Mouse (Mus musculus) hindbrain, embryonic 15.5 days (tissue): ENCODE measurements around the gene Dhrs7b. TPM values are rescaled to one million over a fixed set of nuclear protein-coding genes. Genes with fewer than 3 reads are reported as not detected.
"Not testable (repeated sequence)": the region's sequence is repeated elsewhere in the genome, so short reads cannot be mapped to it uniquely, and the experiment has no call there.

Experiments
- ATAC-seq: fragments of 200-750 bp; cut with Nextera tagmentation; 2 replicates; pipeline ENCODE4 v1.8.0; 2017; ENCODE audit warnings: low read depth, moderate number of reproducible peaks, moderate TSS enrichment; ENCODE audit not compliant: low FRiP score
- H3K27ac ChIP-seq: fragments of 300-500 bp; sonication (generic); replicated peaks from 2 replicates; pipeline ENCODE4 v1.5.1; 2015; ENCODE audit warnings: mild to moderate bottlenecking, inconsistent platforms
- H3K27me3 ChIP-seq: fragments of 300-500 bp; sonication (generic); 2 replicates; pipeline ENCODE4 v1.6.1; 2015; ENCODE audit warnings: control low read depth, inconsistent platforms
- H3K36me3 ChIP-seq: fragments of 300-500 bp; sonication (generic); 2 replicates; pipeline ENCODE4 v1.6.1; 2015; ENCODE audit warnings: control low read depth, inconsistent platforms
- H3K4me1 ChIP-seq: fragments of 300-500 bp; sonication (generic); replicated peaks from 2 replicates; pipeline ENCODE4 v1.6.1; 2015; ENCODE audit warnings: control low read depth, inconsistent platforms
- H3K4me2 ChIP-seq: fragments of 300-500 bp; sonication (generic); 2 replicates; pipeline ENCODE4 v1.6.1; 2015; ENCODE audit warnings: moderate library complexity, mild to moderate bottlenecking, inconsistent platforms
- H3K4me3 ChIP-seq: fragments of 300-500 bp; sonication (generic); 2 replicates; pipeline ENCODE4 v1.5.1; 2015; ENCODE audit warnings: mild to moderate bottlenecking, inconsistent platforms
- H3K9ac ChIP-seq: fragments of 300-500 bp; sonication (generic); 2 replicates; pipeline ENCODE4 v1.6.1; 2015; ENCODE audit warnings: inconsistent platforms
- H3K9me3 ChIP-seq: fragments of 300-500 bp; sonication (generic); 2 replicates; pipeline ENCODE4 v1.6.1; 2016; ENCODE audit warnings: control low read depth, inconsistent platforms
- WGBS: fragments of 180-500 bp; shearing (Covaris S2); methylation state at CpG from one replicate; pipeline ENCODE4 v1.1.7; 2015; 5-methylcytosine and 5-hydroxymethylcytosine counted together
- polyA plus RNA-seq: library from polyadenylated mRNA; unstranded; fragments of >200 nt; fragmentation: Nextera tagmentation; extraction: Ambion mirVana; gene quantifications from 2 replicates; pipeline ENCODE4 v1.2.1, GENCODE M21; 2015

Dhrs7b gene
- polyA plus RNA-seq, 1 experiment from 2014 or later = 35.0 TPM

DNA sequence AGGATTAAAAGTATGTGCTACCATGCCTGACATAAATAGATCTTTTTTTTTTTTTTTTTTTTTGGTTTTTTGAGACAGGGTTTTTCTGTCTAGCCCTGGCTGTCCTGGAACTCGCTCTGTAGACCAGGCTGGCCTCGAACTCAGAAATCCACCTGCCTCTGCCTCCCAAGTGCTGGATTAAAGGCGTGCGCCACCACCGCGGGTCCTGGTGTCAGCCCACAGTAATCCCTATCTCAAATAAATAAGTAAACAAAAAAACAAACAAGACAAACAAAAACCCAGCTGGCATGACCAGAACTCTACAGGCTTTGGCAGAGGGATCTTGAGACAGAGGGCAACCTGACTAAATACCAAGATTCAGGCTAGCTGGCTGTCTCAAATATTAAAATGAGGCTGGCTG, 18.8 kb upstream of the Dhrs7b start, which contains the start of gene Shmt1:
Gene Shmt1, minus strand, starts transcription at position 101 of the 400 bp plus-strand sequence.
- not testable (repeated sequence) for H3K27me3 ChIP-seq, H3K36me3 ChIP-seq, H3K27ac ChIP-seq, ATAC-seq, H3K9me3 ChIP-seq
- peak within 1 kb of the TSS; percentile 93 for H3K4me2 ChIP-seq
- WGBS = 24% methylated on average over 6 of the region's 6 CpGs
- H3K4me3 ChIP-seq = peak within 1 kb of the TSS; percentile 50
- H3K9ac ChIP-seq = 0 out of 2 replicates have a peak within 1 kb of the TSS, but pooled peaks have one; percentile 7
- H3K4me1 ChIP-seq = peaks cover 14% of the 10 kb centered on the region

GRCm38 (mm10) chr11:60816398-60816797, 14.0 kb upstream of the Dhrs7b start:
- H3K4me1 ChIP-seq = no peaks in the 10 kb centered on the region
- H3K4me2 ChIP-seq = no peak overlapping the region
- no peaks in the 10 kb centered on the region for H3K27me3 ChIP-seq
- no peaks in the 10 kb centered on the region for H3K9me3 ChIP-seq
- WGBS = 73% methylated on average over 5 of the region's 5 CpGs
- no peak overlapping the region for H3K9ac ChIP-seq
- H3K36me3 ChIP-seq = no peaks in the 10 kb centered on the region
- ATAC-seq = no peak
- H3K27ac ChIP-seq = no peak overlapping the region
- H3K4me3 ChIP-seq = no peak overlapping the region

GRCm38 (mm10) chr11:60823771-60824170, 6.7 kb upstream of the Dhrs7b start:
- Histone ChIP-seq H3K9me3 (no peaks in the 10 kb centered on the region), H3K4me2 (no peak overlapping the region), H3K4me3 (no peak overlapping the region), H3K27ac (no peak overlapping the region), H3K27me3 (0 out of 2 replicates have a peak, but pooled peaks cover 2% of the 10 kb centered on the region), H3K36me3 (no peaks in the 10 kb centered on the region), H3K9ac (no peak overlapping the region), H3K4me1 (no peaks in the 10 kb centered on the region)
- WGBS = 80% methylated on average over 2 of the region's 2 CpGs
- ATAC-seq = no peak

DNA sequence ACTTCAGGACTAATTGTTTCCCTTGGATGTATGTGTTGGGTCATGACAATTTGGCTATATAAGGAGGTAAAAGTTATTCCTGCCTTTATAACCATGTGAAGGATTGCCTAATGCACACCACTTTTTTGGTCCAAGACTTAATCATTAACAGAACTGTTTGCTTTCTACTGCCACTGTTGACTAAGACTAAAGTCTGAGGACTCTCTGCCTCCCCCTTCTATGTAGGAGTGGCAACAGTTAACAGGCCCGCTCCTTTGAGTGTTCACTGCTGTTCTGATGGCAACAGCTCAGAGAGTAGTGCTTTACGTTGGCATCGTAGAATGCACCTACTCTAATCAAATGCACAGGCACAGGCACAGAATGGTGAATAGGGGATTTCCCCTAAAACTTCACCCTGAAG, 5.2 kb upstream of the Dhrs7b start:
- no peak for ATAC-seq
- WGBS = 74% methylated on average over 3 of the region's 3 CpGs
- no peak overlapping the region for H3K27ac ChIP-seq
- H3K4me3 ChIP-seq = no peak overlapping the region
- no peak overlapping the region for H3K4me2 ChIP-seq
- H3K9ac ChIP-seq = no peak overlapping the region
- no peaks in the 10 kb centered on the region for H3K9me3 ChIP-seq
- no peaks in the 10 kb centered on the region for H3K4me1 ChIP-seq
- H3K27me3 ChIP-seq = 0 out of 2 replicates have a peak, but pooled peaks cover 2% of the 10 kb centered on the region
- no peaks in the 10 kb centered on the region for H3K36me3 ChIP-seq

GRCm38 (mm10) chr11:60826700-60827099, 3.7 kb upstream of the Dhrs7b start:
- no peaks in the 10 kb centered on the region for H3K9me3 ChIP-seq
- 0 out of 2 replicates have a peak, but pooled peaks cover 2% of the 10 kb centered on the region for H3K27me3 ChIP-seq
- H3K4me3 ChIP-seq = no peak overlapping the region
- H3K36me3 ChIP-seq = no peaks in the 10 kb centered on the region
- peaks cover 8% of the 10 kb centered on the region for H3K4me1 ChIP-seq
- no peak overlapping the region for H3K27ac ChIP-seq
- no peak overlapping the region for H3K4me2 ChIP-seq
- no peak overlapping the region for H3K9ac ChIP-seq
- 71% methylated on average over 1 of the region's 1 CpGs for WGBS
- ATAC-seq = no peak

DNA sequence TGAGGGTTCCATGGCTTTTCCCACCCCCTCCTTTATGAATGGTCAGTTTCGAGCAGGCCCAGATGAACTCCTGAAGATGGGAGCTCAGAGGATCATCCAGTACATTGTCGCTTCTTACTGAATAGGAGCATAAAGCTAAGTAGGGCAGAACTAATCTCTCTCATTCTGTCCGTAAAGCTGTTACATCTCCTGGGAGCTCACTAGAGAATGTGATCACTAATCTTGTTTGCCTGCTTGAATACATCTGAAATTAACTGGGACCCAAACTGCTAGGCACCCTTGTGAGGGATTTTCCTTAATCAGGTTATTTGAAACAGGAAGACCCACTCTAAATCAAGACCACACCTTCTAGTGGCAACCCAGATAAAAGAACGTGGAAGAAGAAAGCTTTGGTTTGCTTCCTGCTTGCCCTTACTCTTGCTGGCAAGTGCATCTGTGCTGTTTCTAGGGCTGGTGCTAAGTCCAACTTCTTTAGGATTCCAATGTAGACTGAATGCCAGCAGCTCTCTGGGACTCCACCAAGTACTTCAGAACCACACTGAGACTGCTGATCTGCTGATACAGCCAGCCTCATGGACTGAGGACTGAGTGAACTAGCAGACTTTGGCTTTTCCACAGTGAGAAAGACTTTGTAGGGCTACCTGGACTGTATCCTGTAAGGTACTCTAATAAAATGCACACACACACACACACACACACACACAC, 3.0 kb upstream of the Dhrs7b start:
- Histone ChIP-seq H3K9ac (no peak overlapping the region), H3K4me3 (no peak overlapping the region), H3K4me1 (peaks cover 10% of the 10 kb centered on the region), H3K9me3 (no peaks in the 10 kb centered on the region), H3K4me2 (no peak overlapping the region), H3K27me3 (0 out of 2 replicates have a peak, but pooled peaks cover 2% of the 10 kb centered on the region), H3K36me3 (no peaks in the 10 kb centered on the region), H3K27ac (no peak overlapping the region)
- no peak for ATAC-seq
- 50% methylated on average over 4 of the region's 4 CpGs for WGBS

- 0 out of 2 replicates have a peak, but pooled peaks cover 2% of the 10 kb centered on the region for H3K27me3 ChIP-seq
- no peak overlapping the region for H3K4me2 ChIP-seq
- peaks cover 10% of the 10 kb centered on the region for H3K4me1 ChIP-seq
- 32% methylated on average over 2 of the region's 2 CpGs for WGBS
- H3K9me3 ChIP-seq = no peaks in the 10 kb centered on the region
- ATAC-seq = no peak
- H3K9ac ChIP-seq = no peak overlapping the region
- no peaks in the 10 kb centered on the region for H3K36me3 ChIP-seq
- H3K4me3 ChIP-seq = no peak overlapping the region
- H3K27ac ChIP-seq = no peak overlapping the region
Observed at GRCm38 (mm10) chr11:60828903-60829302, 1.5 kb upstream of the Dhrs7b start.

DNA sequence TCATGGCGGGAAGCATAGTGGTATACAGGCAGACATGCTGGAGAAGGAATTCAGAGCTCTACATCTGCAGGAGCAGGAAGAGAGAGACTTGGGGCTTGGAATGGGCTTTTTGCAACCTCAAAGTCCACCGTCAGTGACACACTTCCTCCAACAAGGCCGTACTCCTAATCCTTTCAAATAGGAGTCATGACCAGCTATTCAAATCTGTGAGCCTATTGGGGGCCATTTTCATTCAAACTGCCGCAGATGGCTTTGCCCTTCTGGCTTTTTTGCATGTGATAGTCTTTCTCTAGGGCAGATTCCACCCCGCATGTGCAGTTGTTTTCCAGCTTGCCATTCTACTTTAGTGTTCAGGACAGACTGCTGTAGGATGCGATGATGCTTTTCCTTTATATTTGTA, 6.5 kb downstream of the Dhrs7b start:
- 96% methylated on average over 6 of the region's 6 CpGs for WGBS
- no peak for ATAC-seq
- Histone ChIP-seq H3K9me3 (no peaks in the 10 kb centered on the region), H3K27me3 (no peaks in the 10 kb centered on the region), H3K4me3 (no peak overlapping the region), H3K27ac (no peak overlapping the region), H3K4me2 (no peak overlapping the region), H3K9ac (no peak overlapping the region), H3K36me3 (no peaks in the 10 kb centered on the region), H3K4me1 (0 out of 2 replicates have a peak, but pooled peaks cover under 1% of the 10 kb centered on the region)

GRCm38 (mm10) chr11:60837644-60838406, 7.4 kb downstream of the Dhrs7b start:
- no peaks in the 10 kb centered on the region for H3K9me3 ChIP-seq
- no peaks in the 10 kb centered on the region for H3K36me3 ChIP-seq
- H3K27ac ChIP-seq = no peak overlapping the region
- no peak overlapping the region for H3K4me2 ChIP-seq
- WGBS = 93% methylated on average over 10 of the region's 10 CpGs
- no peaks in the 10 kb centered on the region for H3K4me1 ChIP-seq
- no peak overlapping the region for H3K4me3 ChIP-seq
- no peaks in the 10 kb centered on the region for H3K27me3 ChIP-seq
- ATAC-seq = no peak
- H3K9ac ChIP-seq = no peak overlapping the region

GRCm38 (mm10) chr11:60841467-60842200, 11.2 kb downstream of the Dhrs7b start:
- Histone ChIP-seq H3K27me3 (no peaks in the 10 kb centered on the region), H3K4me3 (no peak overlapping the region), H3K9me3 (no peaks in the 10 kb centered on the region), H3K27ac (no peak overlapping the region), H3K36me3 (no peaks in the 10 kb centered on the region), H3K9ac (no peak overlapping the region), H3K4me1 (no peaks in the 10 kb centered on the region), H3K4me2 (no peak overlapping the region)
- ATAC-seq = no peak
- 77% methylated on average over 12 of the region's 12 CpGs for WGBS

GRCm38 (mm10) chr11:60843412-60843811, 13.0 kb downstream of the Dhrs7b start:
- Histone ChIP-seq H3K9ac (no peak overlapping the region), H3K9me3 (no peaks in the 10 kb centered on the region), H3K36me3 (0 out of 2 replicates have a peak, but pooled peaks cover 3% of the 10 kb centered on the region), H3K4me2 (no peak overlapping the region), H3K4me1 (no peaks in the 10 kb centered on the region), H3K27ac (no peak overlapping the region), H3K4me3 (no peak overlapping the region), H3K27me3 (no peaks in the 10 kb centered on the region)
- 90% methylated on average over 5 of the region's 5 CpGs for WGBS
- ATAC-seq = no peak

- H3K9ac ChIP-seq = no peak overlapping the region
- H3K4me2 ChIP-seq = no peak overlapping the region
- H3K36me3 ChIP-seq = peaks cover 11% of the 10 kb centered on the region; the same call in 1 of the 2 replicates
- H3K4me3 ChIP-seq = no peak overlapping the region
- no peak overlapping the region for H3K27ac ChIP-seq
- ATAC-seq = no peak
- 92% methylated on average over 5 of the region's 5 CpGs for WGBS
- H3K27me3 ChIP-seq = no peaks in the 10 kb centered on the region
- H3K9me3 ChIP-seq = no peaks in the 10 kb centered on the region
- no peaks in the 10 kb centered on the region for H3K4me1 ChIP-seq
Observed at GRCm38 (mm10) chr11:60845415-60845814, 15.0 kb downstream of the Dhrs7b start.
